Mouse (Mus musculus): ENCODE data around the gene Sh3pxd2a. TPM values are rescaled to one million over a fixed set of nuclear protein-coding genes. Genes with fewer than 3 reads are reported as not detected.

Gene Sh3pxd2a
- total RNA-seq, 1 experiment from 2014 or later = 2.1 TPM

GRCm38 (mm10) chr19:47387887-47388286 lies 76.3 kb downstream of the Sh3pxd2a start:
- no peak for ATAC-seq (replicated peaks; ENCODE audit: low read depth, poor library complexity, severe bottlenecking)

GRCm38 (mm10) chr19:47387395-47387794 lies 76.8 kb downstream of the Sh3pxd2a start:
- no peak for ATAC-seq (replicated peaks; ENCODE audit: low read depth, poor library complexity, severe bottlenecking)

- no peak for ATAC-seq (replicated peaks; ENCODE audit: low read depth, poor library complexity, severe bottlenecking)
These were observed 78.2 kb downstream of the Sh3pxd2a start for GRCm38 (mm10) chr19:47385971-47386370.

- no peak for ATAC-seq (replicated peaks; ENCODE audit: low read depth, poor library complexity, severe bottlenecking)
These were observed 79.6 kb downstream of the Sh3pxd2a start for GRCm38 (mm10) chr19:47384639-47385038.

- ATAC-seq (replicated peaks; ENCODE audit: low read depth, poor library complexity, severe bottlenecking) = no peak
These were observed 80.2 kb downstream of the Sh3pxd2a start for GRCm38 (mm10) chr19:47384036-47384435.

GRCm38 (mm10) chr19:47382268-47382667 lies 81.9 kb downstream of the Sh3pxd2a start:
- ATAC-seq (replicated peaks; ENCODE audit: low read depth, poor library complexity, severe bottlenecking) = 0 out of 2 replicates have a peak, but pooled peaks have one; percentile 64

- ATAC-seq (replicated peaks; ENCODE audit: low read depth, poor library complexity, severe bottlenecking) = no peak
These were observed 83.2 kb downstream of the Sh3pxd2a start for GRCm38 (mm10) chr19:47381011-47381410.

GRCm38 (mm10) chr19:47379141-47379540 lies 85.1 kb downstream of the Sh3pxd2a start:
- no peak for ATAC-seq (replicated peaks; ENCODE audit: low read depth, poor library complexity, severe bottlenecking)

GRCm38 (mm10) chr19:47374916-47375573 lies 89.2 kb downstream of the Sh3pxd2a start:
- ATAC-seq (replicated peaks; ENCODE audit: low read depth, poor library complexity, severe bottlenecking) = no peak

GRCm38 (mm10) chr19:47374440-47374839 lies 89.8 kb downstream of the Sh3pxd2a start:
- ATAC-seq (replicated peaks; ENCODE audit: low read depth, poor library complexity, severe bottlenecking) = peak; percentile 76

- ATAC-seq (replicated peaks; ENCODE audit: low read depth, poor library complexity, severe bottlenecking) = no peak
These were observed 92.2 kb downstream of the Sh3pxd2a start for GRCm38 (mm10) chr19:47372044-47372443.

GRCm38 (mm10) chr19:47371521-47371920 lies 92.7 kb downstream of the Sh3pxd2a start:
- ATAC-seq (replicated peaks; ENCODE audit: low read depth, poor library complexity, severe bottlenecking) = no peak

GRCm38 (mm10) chr19:47369008-47369407 lies 95.2 kb downstream of the Sh3pxd2a start:
- no peak for ATAC-seq (replicated peaks; ENCODE audit: low read depth, poor library complexity, severe bottlenecking)

- ATAC-seq (replicated peaks; ENCODE audit: low read depth, poor library complexity, severe bottlenecking) = no peak
These were observed 96.8 kb downstream of the Sh3pxd2a start for GRCm38 (mm10) chr19:47367271-47367879.

GRCm38 (mm10) chr19:47366576-47366975 lies 97.6 kb downstream of the Sh3pxd2a start:
- ATAC-seq (replicated peaks; ENCODE audit: low read depth, poor library complexity, severe bottlenecking) = no peak

GRCm38 (mm10) chr19:47363086-47363668 lies 101.0 kb downstream of the Sh3pxd2a start:
- no peak for ATAC-seq (replicated peaks; ENCODE audit: low read depth, poor library complexity, severe bottlenecking)

- no peak for ATAC-seq (replicated peaks; ENCODE audit: low read depth, poor library complexity, severe bottlenecking)
These were observed 103.3 kb downstream of the Sh3pxd2a start for GRCm38 (mm10) chr19:47360921-47361320.

GRCm38 (mm10) chr19:47360017-47360416 lies 104.2 kb downstream of the Sh3pxd2a start:
- no peak for ATAC-seq (replicated peaks; ENCODE audit: low read depth, poor library complexity, severe bottlenecking)

- peak; percentile 66 for ATAC-seq (replicated peaks; ENCODE audit: low read depth, poor library complexity, severe bottlenecking)
These were observed 104.9 kb downstream of the Sh3pxd2a start for GRCm38 (mm10) chr19:47359166-47359931.

GRCm38 (mm10) chr19:47357297-47357696 lies 106.9 kb downstream of the Sh3pxd2a start:
- ATAC-seq (replicated peaks; ENCODE audit: low read depth, poor library complexity, severe bottlenecking) = no peak

All from common myeloid progenitor, adult 5-6 weeks (primary cell).